Mouse (Mus musculus) stomach, postnatal 0 days (tissue): ENCODE measurements around the gene Agtpbp1.

Experiments
- CTCF ChIP-seq: IDR thresholded peaks from 2 replicates; pipeline ENCODE4 v1.5.1; 2016; ENCODE audit warnings: antibody characterized with exemption, low read depth, mild to moderate bottlenecking, moderate library complexity
- EP300 ChIP-seq: optimal IDR thresholded peaks from 2 replicates; pipeline ENCODE3; 2016; ENCODE audit warnings: antibody characterized with exemption

DNA sequence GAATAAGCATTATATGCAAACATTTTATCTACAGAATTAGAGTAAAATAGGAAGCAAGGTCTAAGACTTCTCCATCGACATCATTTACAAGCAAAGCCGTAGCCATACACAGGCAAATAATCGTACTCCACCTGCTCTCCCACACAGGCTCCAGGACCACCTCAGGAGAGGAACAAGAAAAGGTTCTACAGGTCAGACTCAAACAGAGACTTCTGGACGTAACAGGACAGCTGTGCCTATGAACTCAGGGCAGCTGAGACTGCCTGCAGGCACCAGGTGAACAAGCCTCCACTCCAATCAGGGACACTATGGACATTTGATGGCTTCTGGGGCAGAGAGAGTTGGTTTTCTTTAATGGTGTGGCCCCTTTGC lies 103.6 kb downstream of the Agtpbp1 start:
- no peak for TF ChIP-seq CTCF
- TF ChIP-seq EP300, result no peak
